Mouse (Mus musculus) embryonic facial prominence, embryonic 11.5 days (tissue): ENCODE data around the gene Dclk1. TPM values are rescaled to one million over a fixed set of nuclear protein-coding genes. Genes with fewer than 3 reads are reported as not detected.

Experiments used
- ATAC-seq: fragments of 200-750 bp; cut with Nextera tagmentation; replicated peaks from 2 replicates; pipeline ENCODE4 v1.8.0; 2017; ENCODE audit warnings: low read depth; ENCODE audit not compliant: insufficient number of reproducible peaks, low FRiP score, low TSS enrichment
- DNase-seq: peaks from one replicate; pipeline ENCODE4 v3.0.0-alpha.2; 2015; ENCODE audit warnings: low spot score
- H3K27ac ChIP-seq: fragments of 300-500 bp; sonication (generic); replicated peaks from 2 replicates; pipeline ENCODE4 v1.5.1; 2014; ENCODE audit warnings: mild to moderate bottlenecking, low read depth, low read length, control low read depth
- H3K27me3 ChIP-seq: fragments of 300-500 bp; sonication (generic); 2 replicates; pipeline ENCODE4 v1.6.1; 2014; ENCODE audit warnings: mild to moderate bottlenecking, low read length, moderate library complexity, mixed read lengths; ENCODE audit not compliant: control insufficient read depth, insufficient read depth
- H3K36me3 ChIP-seq: fragments of 300-500 bp; sonication (generic); replicated peaks from 2 replicates; pipeline ENCODE4 v1.6.1; 2014; ENCODE audit warnings: low read depth, mild to moderate bottlenecking, low read length, moderate library complexity, mixed read lengths; ENCODE audit not compliant: control insufficient read depth, insufficient read depth
- H3K4me1 ChIP-seq: fragments of 300-500 bp; sonication (generic); 2 replicates; pipeline ENCODE4 v1.6.1; 2014; ENCODE audit warnings: low read length, mixed read lengths; ENCODE audit not compliant: control insufficient read depth, insufficient read depth
- H3K4me2 ChIP-seq: fragments of 300-500 bp; sonication (generic); 2 replicates; pipeline ENCODE4 v1.6.1; 2014; ENCODE audit warnings: low read depth, mild to moderate bottlenecking, control low read depth, low read length, moderate library complexity
- H3K4me3 ChIP-seq: fragments of 300-500 bp; sonication (generic); 2 replicates; pipeline ENCODE4 v1.5.1; 2014; ENCODE audit warnings: low read depth, low read length, control low read depth
- H3K9ac ChIP-seq: fragments of 300-500 bp; sonication (generic); replicated peaks from 2 replicates; pipeline ENCODE4 v1.6.1; 2014; ENCODE audit warnings: mild to moderate bottlenecking, control low read depth, low read length
- H3K9me3 ChIP-seq: fragments of 300-500 bp; sonication (generic); replicated peaks from 2 replicates; pipeline ENCODE4 v1.6.1; 2016; ENCODE audit warnings: mild to moderate bottlenecking, low read length, inconsistent platforms, mixed read lengths; ENCODE audit not compliant: control insufficient read depth
- WGBS: fragments of 180-500 bp; shearing (Covaris S2); extraction: QIAGEN DNeasy Blood & Tissue Kit; methylation state at CpG from one replicate; pipeline ENCODE4 v1.1.7; 2014; 5-methylcytosine and 5-hydroxymethylcytosine counted together
- polyA plus RNA-seq: library from polyadenylated mRNA; unstranded; fragments of >200 nt; fragmentation: Nextera tagmentation; extraction: Ambion mirVana; gene quantifications from 2 replicates; pipeline ENCODE4 v1.2.1, GENCODE M21; 2014

Gene Dclk1
- polyA plus RNA-seq, 1 experiment from 2014 or later = 32.9 TPM

DNA sequence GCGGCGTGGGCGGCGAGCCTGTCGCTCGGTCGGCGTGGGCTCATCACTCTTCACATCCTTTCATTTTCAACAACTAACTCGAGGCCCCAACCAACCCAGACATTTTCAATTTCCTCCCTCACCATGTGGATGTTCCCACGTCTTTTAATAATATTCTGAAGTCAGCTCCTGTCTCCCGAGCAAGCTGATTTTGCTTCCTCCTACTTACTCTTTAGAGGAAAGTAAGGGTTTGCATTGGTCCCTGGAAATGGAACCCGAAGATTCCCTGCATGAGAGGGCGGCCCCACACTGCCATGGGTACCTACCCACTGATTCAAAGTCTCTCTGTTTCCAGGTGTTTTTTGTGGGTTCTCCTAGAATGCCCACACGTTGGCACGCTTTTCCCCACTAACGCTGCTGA lies 300.8 kb downstream of the Dclk1 start:
- H3K4me2 ChIP-seq = no peak overlapping the region
- 79% methylated on average over 16 of the region's 16 CpGs for WGBS
- no peak overlapping the region for H3K4me3 ChIP-seq
- H3K4me1 ChIP-seq = peaks cover 6% of the 10 kb centered on the region
- H3K36me3 ChIP-seq = no peaks in the 10 kb centered on the region
- ATAC-seq (no peak), DNase-seq (no peak)
- no peaks in the 10 kb centered on the region; the same call in 1 of the 2 replicates for H3K27me3 ChIP-seq
- H3K9me3 ChIP-seq = no peaks in the 10 kb centered on the region
- no peak overlapping the region for H3K9ac ChIP-seq
- no peak overlapping the region for H3K27ac ChIP-seq

GRCm38 (mm10) chr3:55543929-55544684 lies 301.9 kb downstream of the Dclk1 start:
- no peaks in the 10 kb centered on the region for H3K36me3 ChIP-seq
- no peaks in the 10 kb centered on the region; the same call in 1 of the 2 replicates for H3K27me3 ChIP-seq
- no peak overlapping the region for H3K4me2 ChIP-seq
- no peak for DNase-seq
- no peaks in the 10 kb centered on the region for H3K9me3 ChIP-seq
- H3K4me1 ChIP-seq = peaks cover 6% of the 10 kb centered on the region
- H3K4me3 ChIP-seq = no peak overlapping the region
- WGBS = 59% methylated on average over 13 of the region's 13 CpGs
- no peak overlapping the region for H3K9ac ChIP-seq
- no peak overlapping the region for H3K27ac ChIP-seq
- ATAC-seq = 0 out of 2 replicates have a peak, but pooled peaks have one; percentile 45

GRCm38 (mm10) chr3:55545296-55545695 lies 303.1 kb downstream of the Dclk1 start:
- Histone ChIP-seq H3K27ac (no peak overlapping the region), H3K9ac (no peak overlapping the region), H3K9me3 (no peaks in the 10 kb centered on the region), H3K4me1 (no peaks in the 10 kb centered on the region), H3K4me2 (no peak overlapping the region), H3K4me3 (no peak overlapping the region), H3K27me3 (no peaks in the 10 kb centered on the region; the same call in 1 of the 2 replicates), H3K36me3 (no peaks in the 10 kb centered on the region)
- DNase-seq (no peak), ATAC-seq (no peak)
- 36% methylated on average over 3 of the region's 3 CpGs for WGBS

- Histone ChIP-seq H3K9ac (no peak overlapping the region), H3K27me3 (no peaks in the 10 kb centered on the region; the same call in 1 of the 2 replicates), H3K4me1 (no peaks in the 10 kb centered on the region), H3K4me2 (no peak overlapping the region), H3K27ac (no peak overlapping the region), H3K36me3 (no peaks in the 10 kb centered on the region), H3K9me3 (no peaks in the 10 kb centered on the region), H3K4me3 (no peak overlapping the region)
- DNase-seq (no peak), ATAC-seq (no peak)
- 92% methylated on average over 9 of the region's 9 CpGs for WGBS
Measured at GRCm38 (mm10) chr3:55545916-55546315, 303.8 kb downstream of the Dclk1 start.

DNA sequence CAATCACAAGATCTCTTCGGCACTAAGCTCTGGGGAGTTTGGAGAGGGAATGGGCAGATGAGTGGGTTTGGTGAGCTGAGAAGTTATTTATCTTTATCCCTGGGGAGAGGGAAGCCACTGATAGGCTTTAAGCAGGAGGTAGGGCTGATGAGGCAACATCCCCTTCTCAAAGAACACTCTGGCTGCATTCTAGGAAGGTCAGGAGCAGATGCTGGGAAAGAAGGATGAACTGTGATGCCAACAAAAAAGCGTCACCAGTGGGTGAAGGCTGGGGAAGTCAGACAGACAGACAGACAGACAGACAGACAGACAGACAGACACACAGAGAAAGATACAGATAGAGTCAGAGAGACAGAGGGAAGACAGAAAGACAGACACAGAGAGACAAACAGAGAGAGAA lies 304.9 kb downstream of the Dclk1 start:
- no peaks in the 10 kb centered on the region for H3K9me3 ChIP-seq
- no peaks in the 10 kb centered on the region for H3K36me3 ChIP-seq
- H3K4me3 ChIP-seq = no peak overlapping the region
- no peak overlapping the region for H3K4me2 ChIP-seq
- H3K4me1 ChIP-seq = no peaks in the 10 kb centered on the region
- ATAC-seq = no peak
- 68% methylated on average over 2 of the region's 2 CpGs for WGBS
- no peaks in the 10 kb centered on the region; the same call in 1 of the 2 replicates for H3K27me3 ChIP-seq
- no peak for DNase-seq
- no peak overlapping the region for H3K27ac ChIP-seq
- H3K9ac ChIP-seq = no peak overlapping the region

DNA sequence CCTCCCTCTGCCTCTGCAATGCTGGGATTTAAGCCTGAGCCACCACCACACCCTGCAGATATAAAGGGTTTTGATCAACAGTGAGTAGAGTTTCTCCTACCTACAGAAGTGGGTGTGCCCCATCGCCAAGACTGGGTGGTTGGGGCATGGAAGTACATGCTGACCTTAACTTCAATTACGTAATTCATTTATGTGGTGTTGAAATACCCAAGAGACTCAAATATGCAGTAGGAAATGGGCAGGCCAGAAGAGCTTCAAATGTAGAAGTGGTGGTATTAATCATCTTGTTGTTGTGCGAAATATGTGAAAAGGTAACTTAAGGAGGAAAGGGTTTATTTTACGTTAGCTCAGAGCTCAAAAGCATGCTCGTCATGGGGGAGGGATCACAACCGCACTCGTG lies 307.2 kb downstream of the Dclk1 start:
- WGBS = 86% methylated on average over 7 of the region's 7 CpGs
- Histone ChIP-seq H3K4me1 (no peaks in the 10 kb centered on the region), H3K4me3 (no peak overlapping the region), H3K9ac (no peak overlapping the region), H3K27me3 (no peaks in the 10 kb centered on the region), H3K27ac (no peak overlapping the region), H3K36me3 (no peaks in the 10 kb centered on the region), H3K4me2 (no peak overlapping the region), H3K9me3 (no peaks in the 10 kb centered on the region)
- ATAC-seq (no peak), DNase-seq (no peak)

GRCm38 (mm10) chr3:55550962-55551361 lies 308.8 kb downstream of the Dclk1 start:
- no peaks in the 10 kb centered on the region for H3K9me3 ChIP-seq
- H3K4me3 ChIP-seq = no peak overlapping the region
- H3K9ac ChIP-seq = no peak overlapping the region
- peak; percentile 65 for DNase-seq
- no peaks in the 10 kb centered on the region for H3K4me1 ChIP-seq
- H3K4me2 ChIP-seq = no peak overlapping the region
- no peak overlapping the region for H3K27ac ChIP-seq
- no peaks in the 10 kb centered on the region for H3K27me3 ChIP-seq
- WGBS = 36% methylated on average over 4 of the region's 4 CpGs
- peak; percentile 75 for ATAC-seq
- no peaks in the 10 kb centered on the region for H3K36me3 ChIP-seq

DNA sequence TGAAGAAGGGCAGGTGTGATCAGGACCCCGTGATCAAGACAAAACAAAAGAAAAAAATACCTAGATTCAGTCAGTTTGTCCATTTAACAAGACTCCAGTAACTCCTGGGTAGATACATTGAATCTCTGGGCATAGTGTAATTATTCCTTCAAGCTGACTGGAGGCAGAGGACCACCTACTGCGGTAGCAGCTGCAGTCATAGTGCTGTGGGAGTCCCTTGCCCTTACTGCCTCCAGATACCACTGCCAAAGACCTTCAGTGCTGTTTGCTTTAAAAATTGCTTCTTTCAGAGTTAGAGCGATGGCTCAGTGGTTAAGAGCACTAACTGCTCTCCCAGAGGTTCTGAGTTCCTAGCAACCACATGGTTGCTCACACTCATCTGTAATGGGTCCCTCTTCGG lies 309.7 kb downstream of the Dclk1 start:
- H3K4me1 ChIP-seq = no peaks in the 10 kb centered on the region
- no peak for ATAC-seq
- no peak overlapping the region for H3K27ac ChIP-seq
- no peak overlapping the region for H3K9ac ChIP-seq
- no peak for DNase-seq
- H3K4me2 ChIP-seq = no peak overlapping the region
- H3K36me3 ChIP-seq = no peaks in the 10 kb centered on the region
- H3K4me3 ChIP-seq = no peak overlapping the region
- H3K9me3 ChIP-seq = no peaks in the 10 kb centered on the region
- no peaks in the 10 kb centered on the region for H3K27me3 ChIP-seq
- WGBS = 73% methylated on average over 4 of the region's 4 CpGs
